Mouse (Mus musculus) right cerebral cortex, postnatal 14 days (tissue): ENCODE results near the gene Prkca.

ENCODE experiments used
- DNase-seq: peaks from one replicate; pipeline ENCODE4 v3.0.0; 2022

Prkca gene

GRCm38 (mm10) chr11:108336445-108336844 lies 7.3 kb downstream of the Prkca start:
- DNase-seq, result no peak

DNA sequence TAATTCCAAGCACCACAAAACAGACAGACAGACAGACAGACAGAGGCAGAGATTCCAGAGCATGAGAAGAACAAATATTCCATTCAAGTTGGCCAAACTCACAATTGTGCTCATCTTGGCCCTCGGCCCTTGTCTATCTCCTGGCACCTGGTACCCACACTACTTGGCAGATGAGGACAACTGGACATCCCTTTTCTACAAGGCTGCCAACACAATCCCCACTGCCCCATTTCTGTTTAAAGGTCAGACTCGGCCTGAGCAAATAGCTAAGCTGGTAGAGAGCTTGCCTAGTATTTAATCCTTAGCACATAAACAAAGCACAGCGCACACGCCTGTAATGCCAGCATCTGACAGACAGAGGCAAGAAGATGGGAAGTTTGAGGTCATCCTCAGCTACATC lies 8.2 kb downstream of the Prkca start:
- DNase-seq, result no peak

DNA sequence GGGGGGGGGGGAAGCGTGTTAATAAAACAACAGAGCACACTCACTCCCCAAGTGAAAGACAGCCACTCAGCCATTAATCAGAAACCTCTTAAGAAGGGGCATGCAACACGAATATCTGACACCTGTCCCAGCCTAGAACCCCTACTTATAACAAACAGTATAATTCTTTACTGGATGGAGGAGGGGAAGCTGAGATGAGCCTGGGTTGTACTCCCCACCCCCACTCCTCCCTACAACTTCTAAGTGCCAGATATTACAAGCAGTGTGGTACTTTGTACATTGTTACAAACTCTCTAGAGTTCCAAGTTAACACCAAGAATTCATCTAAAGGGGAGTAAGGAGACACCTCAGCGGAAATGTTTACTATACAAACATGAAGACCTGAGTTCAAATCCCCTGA lies 9.1 kb downstream of the Prkca start:
- no peak for DNase-seq

DNA sequence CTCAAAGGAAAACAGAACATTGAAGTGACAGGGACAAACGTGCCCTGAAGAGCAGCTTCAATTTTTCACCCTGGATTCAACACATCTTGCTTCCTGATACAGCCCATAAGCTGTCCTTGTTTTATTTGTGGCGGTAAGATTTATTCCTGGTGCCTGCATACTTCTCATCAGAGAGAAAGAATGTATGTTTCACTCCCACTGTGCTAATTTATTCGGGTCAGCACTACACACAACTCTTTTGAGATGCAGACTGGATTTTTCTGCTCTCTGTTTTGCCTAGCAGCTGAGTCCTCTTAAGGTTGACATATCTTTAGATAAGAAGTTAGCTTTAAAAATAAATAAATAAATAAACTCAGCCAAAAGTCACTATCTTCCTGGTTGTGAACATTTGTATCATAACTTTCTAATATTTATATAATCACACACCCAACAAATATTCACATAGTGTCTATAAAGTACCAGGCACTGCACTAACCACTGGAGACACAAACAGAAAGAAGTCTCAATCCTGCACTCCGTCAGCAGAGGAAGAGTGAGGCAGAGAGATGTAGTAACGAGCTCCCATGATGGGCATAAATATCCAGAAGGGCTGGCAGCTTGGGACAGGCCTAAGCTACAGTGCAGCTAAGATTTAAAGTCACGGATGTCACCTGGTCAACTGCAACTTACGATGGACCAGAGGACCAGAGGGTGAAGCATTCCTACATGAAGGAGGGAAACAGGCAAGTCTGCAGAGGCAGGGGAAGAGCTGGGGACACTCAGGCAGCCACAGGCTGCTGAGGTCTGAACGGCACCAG lies 9.9 kb downstream of the Prkca start:
- DNase-seq, result no peak

DNA sequence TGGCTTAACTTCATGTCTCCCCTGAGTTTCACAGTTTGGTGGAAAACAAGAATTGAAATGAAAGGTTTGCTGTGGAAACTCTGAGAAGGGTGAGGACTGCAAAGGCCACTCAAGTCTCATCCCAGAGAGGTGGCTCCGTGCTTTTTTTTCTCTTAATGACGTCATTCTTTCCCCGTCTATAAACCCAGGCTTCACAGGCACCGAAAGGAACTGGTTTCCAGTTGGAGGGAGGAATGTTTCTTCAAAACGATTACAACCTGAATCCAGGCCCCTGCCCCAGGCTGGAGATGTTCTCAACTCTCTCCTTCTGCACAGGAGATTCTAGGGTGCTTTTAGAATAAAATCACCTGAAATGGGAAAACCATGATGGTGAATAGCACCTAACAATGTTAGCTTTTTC lies 10.7 kb downstream of the Prkca start:
- no peak for DNase-seq

DNA sequence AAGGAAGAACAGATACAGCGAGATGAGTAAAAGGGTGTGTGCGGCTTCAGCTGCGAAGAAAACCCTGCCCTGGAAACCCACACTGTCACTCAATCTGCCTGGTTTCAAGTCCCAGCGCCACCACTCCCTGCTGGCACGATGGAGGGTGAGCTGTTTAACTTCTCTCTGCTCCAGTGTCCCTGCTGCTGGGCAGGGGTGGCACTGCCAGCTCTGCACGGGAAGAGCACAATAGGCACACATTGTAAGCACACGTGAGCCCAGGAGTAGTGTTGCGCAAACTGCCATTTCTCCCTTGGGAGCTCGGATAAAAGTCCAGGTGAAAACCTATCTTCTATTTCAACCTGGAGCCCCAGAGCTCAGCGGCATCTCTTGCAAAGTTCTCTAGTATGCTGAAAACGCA lies 12.9 kb downstream of the Prkca start:
- no peak for DNase-seq

DNA sequence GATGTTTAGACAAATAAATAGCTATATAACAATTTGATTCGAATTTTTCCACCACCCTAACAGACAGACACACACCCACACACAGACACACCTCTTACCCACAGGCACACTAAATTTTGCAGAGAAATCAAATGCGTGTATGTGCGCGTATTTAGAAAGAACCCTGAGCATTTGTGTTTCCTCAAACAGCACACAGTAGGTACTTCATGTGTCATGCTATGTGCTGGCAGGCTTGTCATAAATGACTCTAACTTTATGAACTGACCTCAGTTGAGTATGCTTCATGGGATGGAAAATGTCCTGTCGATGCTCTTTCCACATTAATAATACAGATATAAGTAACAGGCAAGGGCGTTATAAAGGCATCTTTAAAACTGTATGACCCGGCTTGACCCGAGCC lies 17.8 kb downstream of the Prkca start:
- no peak for DNase-seq

DNA sequence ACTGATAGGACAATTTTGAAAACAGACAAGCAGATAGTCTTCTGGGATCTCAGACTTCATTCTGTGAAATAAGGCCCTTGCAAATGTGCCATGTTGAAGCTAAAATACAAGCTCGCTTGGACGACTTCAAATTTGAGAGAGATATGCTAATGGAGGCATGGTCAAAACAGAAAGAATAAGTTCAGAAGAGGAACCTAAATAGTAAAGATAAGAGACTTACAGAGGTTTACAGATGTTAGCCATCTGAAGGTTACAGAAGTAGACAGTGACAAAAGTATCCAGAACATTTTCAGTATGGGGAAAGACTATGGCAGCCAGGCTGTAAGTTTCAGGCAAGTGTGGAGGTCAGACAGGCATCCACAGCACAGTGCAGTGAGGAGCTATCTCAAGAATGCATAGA lies 21.6 kb downstream of the Prkca start:
- DNase-seq, result no peak

DNA sequence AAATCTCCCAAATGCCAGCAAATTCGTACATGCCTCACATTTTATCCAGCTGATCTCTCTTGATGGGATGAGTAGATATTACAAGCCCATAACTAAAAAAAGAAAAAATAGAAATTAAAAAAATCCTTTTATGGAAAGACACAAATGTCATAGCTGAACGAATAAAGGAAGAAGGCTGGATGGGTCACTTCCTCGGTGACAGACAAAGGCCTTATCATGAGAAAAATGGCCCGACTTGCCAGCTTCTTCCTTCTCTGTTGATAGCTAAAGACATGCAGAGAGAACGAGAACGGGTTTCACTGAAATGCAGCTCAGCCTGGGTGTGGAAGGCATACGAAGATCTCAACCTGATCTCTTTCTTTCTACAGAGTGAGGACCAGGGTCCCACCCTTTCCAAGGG lies 23.2 kb downstream of the Prkca start:
- no peak for DNase-seq

DNA sequence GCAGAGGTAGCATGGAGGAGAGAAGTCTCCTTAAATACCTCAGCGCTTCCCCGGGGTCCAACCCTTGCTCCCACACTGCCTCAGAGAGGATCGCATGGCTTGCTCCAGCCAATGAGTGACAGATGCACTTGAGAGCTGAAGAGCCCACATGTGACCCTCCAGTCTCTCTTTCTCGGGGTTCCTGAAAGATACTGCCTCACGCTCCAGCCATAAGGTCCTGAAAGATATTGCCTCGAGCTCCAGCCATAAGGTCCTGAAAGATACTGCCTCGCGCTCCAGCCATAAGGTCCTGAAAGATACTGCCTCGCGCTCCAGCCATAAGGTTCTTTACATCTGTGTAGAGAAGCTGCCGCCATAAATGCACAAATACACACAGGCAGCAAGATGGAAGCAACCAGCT lies 24.6 kb downstream of the Prkca start:
- DNase-seq, result no peak

- DNase-seq, result no peak
Observed at GRCm38 (mm10) chr11:108317878-108318277, 25.9 kb downstream of the Prkca start.

DNA sequence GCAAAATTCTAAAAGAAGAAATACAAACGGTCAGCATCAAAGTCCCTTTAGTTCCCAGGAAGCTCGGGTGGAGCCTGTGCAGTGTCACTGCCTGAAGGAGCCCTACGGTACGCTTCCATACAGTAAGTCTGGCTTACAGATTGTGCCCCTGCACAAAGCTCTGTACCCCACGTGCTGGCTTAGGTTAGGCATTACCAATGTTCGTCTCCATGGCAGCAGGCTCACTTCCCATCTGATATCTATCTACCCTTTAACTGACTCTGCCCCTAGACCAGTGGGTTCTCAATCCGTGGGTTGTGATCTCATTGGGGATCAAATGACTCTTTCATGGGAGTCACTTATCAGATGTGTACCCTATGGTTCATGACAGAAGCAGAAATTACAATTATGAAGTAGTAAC lies 28.0 kb downstream of the Prkca start:
- no peak for DNase-seq

- no peak for DNase-seq
Observed at GRCm38 (mm10) chr11:108312516-108312915, 31.2 kb downstream of the Prkca start.

GRCm38 (mm10) chr11:108311912-108312311 lies 31.8 kb downstream of the Prkca start:
- no peak for DNase-seq

DNA sequence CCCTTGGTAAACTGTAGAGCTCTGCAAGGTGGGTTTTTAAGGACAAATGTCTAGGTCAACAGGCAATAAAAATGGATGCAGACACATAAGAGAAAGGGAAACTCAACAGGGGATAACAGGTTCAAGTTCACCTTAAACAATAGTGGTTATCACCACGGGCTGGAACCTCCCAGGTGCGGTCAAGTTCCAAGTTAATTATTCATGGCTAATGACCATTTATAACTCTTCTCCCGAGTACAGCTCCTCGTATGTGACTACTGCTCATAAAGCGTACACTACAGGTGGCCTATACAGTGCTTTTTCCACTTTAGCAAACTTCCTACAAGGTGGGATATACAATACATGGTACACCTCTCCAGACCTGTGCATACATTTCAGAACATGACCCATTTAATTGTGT lies 33.9 kb downstream of the Prkca start:
- no peak for DNase-seq

DNA sequence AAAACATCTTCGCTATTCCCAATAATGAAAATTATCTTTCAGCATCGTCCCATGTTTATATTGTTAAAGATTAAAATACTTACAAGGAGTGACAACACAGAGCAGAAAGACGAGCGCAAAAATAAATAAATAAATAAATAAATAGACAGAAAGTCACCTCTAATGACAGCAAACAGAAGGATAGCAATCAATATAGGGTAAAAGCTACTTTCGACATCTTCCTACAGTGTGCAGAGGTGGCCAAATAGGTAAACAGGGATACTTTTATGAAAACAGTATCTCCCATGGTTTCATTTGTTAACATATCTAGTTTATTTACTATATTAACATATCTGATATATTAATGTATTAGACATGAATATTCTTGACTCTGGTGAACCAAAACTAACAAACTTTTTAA lies 35.5 kb downstream of the Prkca start:
- no peak for DNase-seq

DNA sequence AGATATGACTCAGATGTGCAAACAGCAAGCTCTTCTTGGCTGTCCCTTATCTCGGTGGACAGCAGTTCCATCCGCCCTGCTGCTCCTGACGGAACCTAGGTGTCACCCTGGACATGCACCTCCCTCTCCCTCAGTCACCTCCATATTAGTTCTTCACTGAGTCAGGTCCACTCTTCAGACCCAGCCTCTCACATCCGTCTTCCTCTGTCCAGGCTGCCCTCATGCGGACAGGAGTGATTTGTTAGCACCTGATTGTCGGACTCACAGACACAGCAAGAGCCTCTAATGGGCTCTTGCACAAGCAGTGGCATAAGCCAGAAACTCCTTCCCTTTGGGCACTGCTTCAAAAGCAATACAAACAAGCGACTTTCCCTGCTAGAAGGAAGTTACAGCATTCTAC lies 36.5 kb downstream of the Prkca start:
- no peak for DNase-seq

DNA sequence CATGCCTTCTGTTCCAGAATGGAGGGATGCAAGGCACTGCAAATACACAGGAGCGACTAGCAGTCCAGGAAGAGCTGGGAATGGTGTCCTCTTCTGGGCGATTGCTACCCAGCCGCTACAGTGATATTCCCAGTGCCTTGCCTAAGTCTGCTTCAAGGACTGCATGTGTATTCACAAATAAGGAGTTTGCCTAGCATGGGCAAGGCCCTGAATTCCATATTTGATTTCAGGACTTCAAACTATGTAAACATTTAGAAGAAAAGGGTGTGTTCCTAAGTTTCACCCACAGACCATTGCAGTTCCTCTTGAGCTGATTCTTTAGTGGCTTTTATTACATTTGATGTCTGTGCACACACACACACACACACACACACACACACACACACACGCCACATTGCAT lies 39.9 kb downstream of the Prkca start:
- DNase-seq, result no peak

- no peak for DNase-seq
Observed at GRCm38 (mm10) chr11:108301796-108302490, 41.8 kb downstream of the Prkca start.

GRCm38 (mm10) chr11:108301036-108301435 lies 42.7 kb downstream of the Prkca start:
- DNase-seq, result no peak

DNA sequence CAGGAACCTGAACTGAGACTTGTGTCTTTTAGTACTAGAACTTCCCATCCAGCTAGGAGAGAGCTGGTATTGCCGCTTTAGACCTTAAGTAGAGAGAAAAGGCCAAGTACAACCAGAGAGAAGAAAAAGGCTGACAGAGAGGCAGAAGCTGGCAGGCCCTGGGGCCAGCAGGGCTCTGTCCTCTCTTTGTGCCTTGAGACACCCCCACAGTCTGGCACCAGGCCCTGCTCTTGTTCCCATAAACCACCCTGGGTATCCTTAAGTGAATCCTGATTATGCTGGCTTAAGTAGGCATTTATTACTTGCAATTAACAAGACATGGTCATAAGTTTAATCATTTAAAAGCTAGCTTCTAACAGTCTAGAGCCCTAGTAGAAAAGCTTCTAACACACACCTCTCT lies 43.3 kb downstream of the Prkca start:
- no peak for DNase-seq

DNA sequence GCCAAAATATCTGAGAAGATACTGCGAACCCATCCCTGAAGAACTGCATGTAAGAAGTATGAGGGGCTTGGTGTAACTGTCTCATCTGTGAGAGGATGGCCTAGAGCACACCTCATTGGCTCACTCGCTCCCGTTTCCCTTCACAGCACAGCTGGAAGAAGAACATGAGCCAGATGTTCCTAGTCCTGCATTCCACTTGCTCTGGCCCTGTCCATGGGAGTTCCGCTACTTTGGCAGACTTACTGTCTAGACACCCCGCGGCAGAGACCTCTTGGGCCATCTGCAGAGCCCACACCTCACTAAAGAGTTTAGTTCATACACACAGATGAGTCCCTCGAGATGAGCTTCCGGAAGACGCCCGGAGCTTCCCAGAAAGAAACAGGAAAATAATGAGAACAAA lies 43.8 kb downstream of the Prkca start:
- no peak for DNase-seq

GRCm38 (mm10) chr11:108297956-108298355 lies 45.8 kb downstream of the Prkca start:
- no peak for DNase-seq

DNA sequence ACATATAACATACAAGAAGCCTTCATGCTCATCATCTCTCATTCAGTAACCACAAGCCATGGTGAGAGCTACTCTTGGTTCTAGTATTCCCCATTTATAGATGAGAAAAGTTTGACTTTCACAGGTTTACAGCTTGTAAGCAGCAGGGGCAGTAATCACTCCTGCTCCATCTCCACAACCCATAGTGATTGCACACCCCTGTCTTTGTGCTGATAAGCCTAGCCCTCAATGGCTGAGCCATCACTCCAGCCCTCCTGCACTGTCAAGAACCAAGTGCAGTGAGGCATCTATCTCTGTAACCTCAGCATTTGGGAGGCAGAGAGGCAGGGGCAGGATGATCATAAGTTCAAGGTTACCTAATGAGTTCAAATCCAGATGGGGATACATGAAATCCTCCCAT lies 48.4 kb downstream of the Prkca start:
- no peak for DNase-seq

- DNase-seq, result no peak
Observed at GRCm38 (mm10) chr11:108294305-108294813, 49.4 kb downstream of the Prkca start.
